Mouse (Mus musculus) heart, embryonic 13.5 days (tissue): ENCODE data around the gene Aldh1a3. TPM values are rescaled to one million over a fixed set of nuclear protein-coding genes. Genes with fewer than 3 reads are reported as not detected.
A peak's percentile ranks its signal among the peaks of the same experiment; 100 is the strongest.

Experiments
- ATAC-seq: fragments of 200-750 bp; cut with Nextera tagmentation; 2 replicates; pipeline ENCODE4 v1.8.0; 2017; ENCODE audit warnings: moderate TSS enrichment; ENCODE audit not compliant: insufficient number of reproducible peaks, low FRiP score, low TSS enrichment; ENCODE audit errors: extremely low read depth
- H3K27ac ChIP-seq: fragments of 300-500 bp; sonication (generic); replicated peaks from 2 replicates; pipeline ENCODE4 v1.5.1; 2015; ENCODE audit warnings: moderate library complexity, mild to moderate bottlenecking, inconsistent platforms
- H3K27me3 ChIP-seq: fragments of 300-500 bp; sonication (generic); replicated peaks from 2 replicates; pipeline ENCODE4 v1.6.1; 2015; ENCODE audit warnings: mild to moderate bottlenecking, inconsistent platforms
- H3K36me3 ChIP-seq: fragments of 300-500 bp; sonication (generic); 2 replicates; pipeline ENCODE4 v1.6.1; 2015; ENCODE audit warnings: mild to moderate bottlenecking, inconsistent platforms
- H3K4me1 ChIP-seq: fragments of 300-500 bp; sonication (generic); 2 replicates; pipeline ENCODE4 v1.6.1; 2015; ENCODE audit warnings: inconsistent platforms
- H3K4me2 ChIP-seq: fragments of 300-500 bp; sonication (generic); 2 replicates; pipeline ENCODE4 v1.6.1; 2015; ENCODE audit warnings: inconsistent platforms, mild to moderate bottlenecking, moderate library complexity
- H3K4me3 ChIP-seq: fragments of 300-500 bp; sonication (generic); 2 replicates; pipeline ENCODE4 v1.5.1; 2015; ENCODE audit warnings: moderate library complexity, mild to moderate bottlenecking, inconsistent platforms
- H3K9ac ChIP-seq: fragments of 300-500 bp; sonication (generic); 2 replicates; pipeline ENCODE4 v1.6.1; 2015; ENCODE audit warnings: inconsistent platforms, mild to moderate bottlenecking, moderate library complexity
- H3K9me3 ChIP-seq: fragments of 300-500 bp; sonication (generic); 2 replicates; pipeline ENCODE4 v1.6.1; 2016; ENCODE audit warnings: inconsistent platforms
- WGBS: fragments of 180-500 bp; shearing (Covaris S2); methylation state at CpG from one replicate; pipeline ENCODE4 v1.1.7; 2015; ENCODE audit warnings: mixed read lengths; 5-methylcytosine and 5-hydroxymethylcytosine counted together
- microRNA-seq: library from miRNA; unstranded; fragments of <30 nt; microRNA quantifications from one replicate; pipeline ENCODE4, GENCODE M21; 2016
- polyA plus RNA-seq: library from polyadenylated mRNA; unstranded; fragments of >200 nt; fragmentation: Nextera tagmentation; extraction: Ambion mirVana; gene quantifications from 2 replicates; pipeline ENCODE4 v1.2.1, GENCODE M21; 2015

The Aldh1a3 gene
- polyA plus RNA-seq, 1 experiment from 2014 or later, result 0.84 TPM

DNA sequence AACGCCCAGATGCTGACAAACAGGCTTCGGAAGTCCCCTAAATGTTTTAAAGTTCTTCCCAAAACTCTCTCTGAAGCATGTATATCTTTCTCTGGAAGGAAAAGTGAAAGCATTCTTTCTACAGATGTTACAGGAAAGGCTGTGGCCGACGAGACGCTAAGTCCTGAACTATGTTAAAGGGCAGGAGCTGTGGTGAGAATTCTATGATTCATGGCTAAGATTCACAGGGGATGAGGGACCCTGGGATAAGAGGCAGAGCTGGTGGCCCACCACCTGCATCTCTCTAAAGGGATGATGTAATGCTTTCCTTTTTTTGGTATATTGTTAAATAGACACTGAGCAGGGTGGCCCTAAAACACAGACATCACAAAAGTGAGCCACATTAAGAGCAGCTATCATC, 84.0 kb downstream of the Aldh1a3 start:
- no peak overlapping the region for H3K9ac ChIP-seq
- peaks cover 5% of the 10 kb centered on the region; the same call in 1 of the 2 replicates for H3K36me3 ChIP-seq
- 69% methylated on average over 5 of the region's 5 CpGs for WGBS
- H3K9me3 ChIP-seq, result no peaks in the 10 kb centered on the region
- H3K4me2 ChIP-seq, result no peak overlapping the region
- no peak overlapping the region for H3K27ac ChIP-seq
- no peak overlapping the region for H3K4me3 ChIP-seq
- H3K4me1 ChIP-seq, result peaks cover 20% of the 10 kb centered on the region
- ATAC-seq, result no peak
- no peaks in the 10 kb centered on the region for H3K27me3 ChIP-seq

DNA sequence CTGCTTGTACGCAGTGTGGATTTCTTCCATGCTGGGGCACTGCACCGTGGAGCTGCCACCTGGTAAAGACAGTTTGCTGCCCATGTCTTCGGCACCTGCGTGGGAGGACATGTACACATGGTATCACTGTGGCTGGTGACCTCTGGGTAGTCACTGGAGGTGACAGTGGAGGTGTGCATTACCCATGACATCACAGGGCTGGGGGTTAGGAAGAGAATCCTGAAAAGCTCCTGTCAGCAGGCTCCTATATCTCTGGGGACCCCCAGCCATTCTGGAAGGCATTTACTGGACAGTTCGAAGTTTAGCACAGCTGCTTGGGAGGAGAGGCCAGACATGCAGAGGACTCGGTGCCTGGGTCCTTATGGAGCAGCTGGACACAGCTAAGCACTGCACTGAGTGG, 84.5 kb downstream of the Aldh1a3 start:
- H3K27me3 ChIP-seq, result no peaks in the 10 kb centered on the region
- whole genome bisulfite sequencing, result 60% methylated on average over 6 of the region's 6 CpGs
- ATAC-seq, result no peak
- peaks cover 5% of the 10 kb centered on the region; the same call in 1 of the 2 replicates for H3K36me3 ChIP-seq
- no peaks in the 10 kb centered on the region for H3K9me3 ChIP-seq
- no peak overlapping the region for H3K4me3 ChIP-seq
- no peak overlapping the region for H3K27ac ChIP-seq
- H3K4me1 ChIP-seq, result peaks cover 20% of the 10 kb centered on the region
- H3K9ac ChIP-seq, result peak overlapping the region; percentile 16; the same call in 1 of the 2 replicates
- H3K4me2 ChIP-seq, result no peak overlapping the region

GRCm38 (mm10) chr7:66342323-66342722, 85.0 kb downstream of the Aldh1a3 start:
- no peak for ATAC-seq

More at GRCm38 (mm10) chr7:66342323-66342722, 85.0 kb downstream of the Aldh1a3 start:
- H3K9ac ChIP-seq, result no peak overlapping the region
- H3K27me3 ChIP-seq, result no peaks in the 10 kb centered on the region
- no peak overlapping the region for H3K4me2 ChIP-seq
- H3K4me1 ChIP-seq, result peaks cover 20% of the 10 kb centered on the region
- no peaks in the 10 kb centered on the region for H3K9me3 ChIP-seq
- H3K27ac ChIP-seq, result no peak overlapping the region
- no peak overlapping the region for H3K4me3 ChIP-seq
- peaks cover 5% of the 10 kb centered on the region; the same call in 1 of the 2 replicates for H3K36me3 ChIP-seq
- 36% methylated on average over 4 of the region's 4 CpGs for WGBS

Small RNA genes within 50 kb of the gene (microRNA-seq; reads per million reads assigned to microRNA genes)
- not detected for gene Mir7057

Other genes with a start within 250 kb of the Aldh1a3 start
- gene Gm10974, start 61.6 kb downstream of the Aldh1a3 start, polyA plus RNA-seq, result not detected in 2 replicates
- gene Lrrk1, start 39.2 kb downstream of the Aldh1a3 start, polyA plus RNA-seq, result 7.0 and 8.0 TPM in 2 replicates